Mouse (Mus musculus) 416B (cell line): ENCODE data around the gene Adcy2.

ENCODE experiments used
- DNase-seq: peaks from one replicate; pipeline ENCODE4 v3.0.0; 2011; ENCODE audit warnings: low read depth

Adcy2 gene

GRCm38 (mm10) chr13:68627041-68627440 lies 372.3 kb downstream of the Adcy2 start:
- no peak for DNase-seq

GRCm38 (mm10) chr13:68622792-68623191 lies 376.5 kb downstream of the Adcy2 start:
- no peak for DNase-seq

- DNase-seq = no peak
Observed at GRCm38 (mm10) chr13:68607652-68608405, 391.5 kb downstream of the Adcy2 start.

GRCm38 (mm10) chr13:68605689-68606126 lies 393.6 kb downstream of the Adcy2 start:
- DNase-seq = no peak

GRCm38 (mm10) chr13:68603085-68603484 lies 396.3 kb downstream of the Adcy2 start:
- no peak for DNase-seq

- DNase-seq = peak; percentile 16
Observed at GRCm38 (mm10) chr13:68601184-68601583, 398.2 kb downstream of the Adcy2 start.

GRCm38 (mm10) chr13:68598953-68599352 lies 400.4 kb downstream of the Adcy2 start:
- no peak for DNase-seq

- DNase-seq = no peak
Observed at GRCm38 (mm10) chr13:68597667-68598066, 401.7 kb downstream of the Adcy2 start.

GRCm38 (mm10) chr13:68597199-68597598 lies 402.1 kb downstream of the Adcy2 start, which contains the start of gene 1700001L19Rik:
Gene 1700001L19Rik (plus strand): TSS chr13:68597421.
- DNase-seq = no peak

GRCm38 (mm10) chr13:68593797-68594196 lies 405.5 kb downstream of the Adcy2 start:
- DNase-seq = peak; percentile 58

- peak; percentile 47 for DNase-seq
Observed at GRCm38 (mm10) chr13:68588352-68588751, 411.0 kb downstream of the Adcy2 start.

GRCm38 (mm10) chr13:68585441-68585840 lies 413.9 kb downstream of the Adcy2 start:
- DNase-seq = no peak

GRCm38 (mm10) chr13:68583961-68584360 lies 415.4 kb downstream of the Adcy2 start:
- no peak for DNase-seq

- peak; percentile 41 for DNase-seq
Observed at GRCm38 (mm10) chr13:68582517-68582780, 416.9 kb downstream of the Adcy2 start.

GRCm38 (mm10) chr13:68581747-68582516 lies 417.4 kb downstream of the Adcy2 start, which contains the start of the genes Mtrr and Fastkd3:
Gene Mtrr (minus strand): TSS chr13:68582149.
Gene Fastkd3 (plus strand): TSS chr13:68582234.
- DNase-seq = peak; percentile 96

- peak; percentile 70 for DNase-seq
Observed at GRCm38 (mm10) chr13:68581086-68581740, 418.1 kb downstream of the Adcy2 start.

GRCm38 (mm10) chr13:68577945-68578344 lies 421.4 kb downstream of the Adcy2 start:
- DNase-seq = no peak

GRCm38 (mm10) chr13:68574398-68574797 lies 424.9 kb downstream of the Adcy2 start:
- DNase-seq = no peak

- DNase-seq = no peak
Observed at GRCm38 (mm10) chr13:68572966-68573913, 426.1 kb downstream of the Adcy2 start.

- peak; percentile 18 for DNase-seq
Observed at GRCm38 (mm10) chr13:68572247-68572646, 427.1 kb downstream of the Adcy2 start.
